Mouse (Mus musculus): ENCODE measurements around the gene Card9. TPM values are rescaled to one million over a fixed set of nuclear protein-coding genes. Genes with fewer than 3 reads are reported as not detected.
"Not testable (repeated sequence)": the region's sequence is repeated elsewhere in the genome, so short reads cannot be mapped to it uniquely, and the experiment has no call there.

Card9 gene
- total RNA-seq (2021): 1 to 10 TPM; 1.6 to 2.1 TPM

DNA sequence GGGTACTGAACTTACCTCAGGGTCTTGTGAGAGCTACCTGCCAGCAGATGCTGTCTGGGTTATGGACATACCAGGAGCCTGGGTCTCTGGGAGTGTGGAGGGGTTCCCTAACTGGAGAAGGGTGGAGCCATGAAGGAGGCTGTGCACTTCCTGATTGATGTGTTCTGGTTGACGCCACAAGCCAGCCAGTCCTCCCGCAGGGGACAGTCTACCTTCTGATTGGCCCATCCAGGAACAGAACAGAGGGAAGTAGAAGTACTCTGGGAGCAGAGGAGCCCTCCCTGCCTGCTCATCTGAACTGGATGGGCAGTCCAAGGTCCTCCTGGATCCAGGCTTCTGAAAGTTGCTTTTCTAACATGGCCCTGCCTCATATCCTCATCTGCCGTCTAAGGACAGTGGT lies at the start of gene Card9:
Gene Card9, minus strand, starts transcription at position 147 of the 400 bp plus-strand sequence.
- no peak for DNase-seq

DNA sequence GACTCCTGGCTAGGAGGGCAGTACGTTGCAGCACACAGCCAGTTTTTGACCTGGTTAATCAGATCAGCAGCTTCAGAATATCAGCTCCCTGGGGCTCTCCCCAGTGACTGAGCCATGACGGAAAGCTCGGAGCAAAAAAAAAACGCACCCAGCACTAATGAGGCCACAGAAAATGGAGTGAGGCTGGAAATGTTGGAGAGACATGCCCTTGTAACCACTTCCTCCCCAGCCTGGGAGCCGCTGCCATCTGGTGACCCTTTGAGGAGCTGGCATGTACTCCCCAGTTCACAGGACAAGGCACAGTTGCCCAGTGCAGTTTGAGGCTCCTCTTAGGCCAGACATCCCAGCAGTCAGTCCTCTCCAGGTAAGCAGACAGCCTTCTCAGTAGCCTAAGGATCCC lies 49.4 kb upstream of the Card9 start:
- DNase-seq: no peak

DNA sequence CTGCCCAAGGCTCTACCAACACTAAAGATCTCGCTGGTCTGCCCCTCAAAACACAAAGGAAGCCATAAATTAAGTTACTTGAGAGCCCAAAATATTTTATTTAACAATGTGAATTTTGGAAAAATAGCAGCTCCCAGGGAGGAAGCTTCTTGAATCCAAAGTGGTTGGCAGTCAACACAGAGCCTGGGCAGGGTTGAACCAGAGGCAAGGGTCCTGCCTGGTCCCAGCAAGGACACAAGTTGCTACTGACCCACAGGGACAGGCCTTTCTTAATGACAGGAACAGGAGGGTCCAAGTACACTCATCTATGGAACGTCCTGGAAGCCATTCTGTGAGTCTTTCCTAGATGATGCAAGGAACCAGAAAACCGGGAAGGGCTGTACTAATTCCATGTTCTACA lies 48.6 kb upstream of the Card9 start:
- DNase-seq: no peak

DNA sequence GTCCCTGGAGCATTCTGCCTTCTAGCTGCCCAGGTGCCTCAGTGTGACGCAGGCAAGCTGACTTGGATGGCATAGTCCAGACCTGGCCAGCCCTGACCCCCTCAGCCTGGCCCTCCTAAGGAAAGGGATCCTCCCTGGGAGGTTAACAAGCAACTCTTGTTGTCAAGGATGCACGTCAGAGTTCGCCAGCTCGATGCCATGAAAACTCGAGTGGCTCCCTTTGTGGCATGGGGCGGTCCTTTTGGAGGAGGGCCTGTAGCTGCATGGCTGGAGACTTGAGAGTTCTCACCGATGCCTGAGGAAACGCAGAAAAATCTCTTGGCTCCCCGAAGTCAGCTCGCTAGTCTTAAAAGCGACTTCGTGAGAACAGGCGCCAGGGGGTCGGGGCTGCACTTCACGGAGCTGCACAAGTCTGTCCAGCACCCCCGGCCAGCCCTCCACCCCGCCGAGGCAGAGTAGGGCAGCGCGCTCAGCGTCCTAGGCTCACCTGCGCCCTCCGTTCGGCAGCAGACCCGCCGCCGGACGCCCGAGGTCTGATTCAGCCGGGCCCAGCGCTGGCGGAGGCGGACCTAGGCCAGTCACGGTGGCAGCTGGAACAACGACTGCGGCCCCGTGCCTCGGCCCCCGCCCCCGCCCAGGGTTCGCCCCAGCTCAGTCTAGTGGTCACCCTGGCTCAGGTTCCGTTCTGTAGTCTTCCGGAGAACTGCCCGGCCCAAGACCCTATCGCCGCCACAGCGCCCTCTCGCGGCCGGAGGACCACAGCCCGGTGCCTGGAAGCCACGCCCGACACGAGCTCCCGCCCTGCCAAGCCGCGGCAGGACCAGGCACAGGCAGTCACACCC lies 48.0 kb upstream of the Card9 start, which contains the start of gene Inpp5e:
Gene Inpp5e, minus strand, starts transcription at position 689 of the 842 bp plus-strand sequence.
- DNase-seq: peak; percentile 95 to 97

DNA sequence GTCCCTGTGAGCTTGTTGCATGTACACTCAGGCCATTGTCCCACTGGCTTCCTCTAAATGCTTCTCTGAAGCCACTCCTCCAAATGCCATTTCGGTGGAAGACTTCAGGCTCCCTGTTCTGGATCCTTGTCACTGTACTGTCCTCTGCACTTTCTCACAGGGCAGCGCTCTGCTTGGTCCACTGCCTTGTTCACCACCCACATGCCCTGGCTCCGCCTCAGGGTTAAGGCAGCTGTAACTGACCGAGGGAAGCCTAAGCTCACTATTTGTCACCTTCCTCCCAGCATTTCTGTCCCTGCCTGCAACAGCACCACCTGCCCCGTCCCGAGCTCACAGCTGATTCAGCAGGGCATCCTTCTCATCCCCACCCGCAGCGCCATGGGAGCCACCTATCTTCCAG lies 42.6 kb upstream of the Card9 start:
- DNase-seq: no peak

DNA sequence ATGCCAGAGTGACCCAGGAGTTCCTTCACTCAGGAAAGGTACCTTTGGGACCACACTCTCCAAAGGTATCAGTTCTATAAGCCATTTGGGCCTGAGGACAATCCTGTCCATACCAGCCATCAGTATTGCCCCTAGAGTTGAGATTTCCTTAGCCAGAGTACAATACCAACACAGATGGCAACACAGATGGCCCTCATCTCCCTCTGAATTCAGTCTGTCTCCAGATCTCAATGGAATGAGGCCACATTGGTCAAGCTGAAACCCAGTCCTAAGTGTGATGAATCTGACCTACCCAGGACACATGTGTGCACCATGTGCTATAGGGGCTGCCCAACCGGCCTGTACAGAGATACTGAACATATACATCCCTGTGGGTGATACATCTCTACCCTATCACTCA lies 41.5 kb upstream of the Card9 start:
- no peak for DNase-seq

DNA sequence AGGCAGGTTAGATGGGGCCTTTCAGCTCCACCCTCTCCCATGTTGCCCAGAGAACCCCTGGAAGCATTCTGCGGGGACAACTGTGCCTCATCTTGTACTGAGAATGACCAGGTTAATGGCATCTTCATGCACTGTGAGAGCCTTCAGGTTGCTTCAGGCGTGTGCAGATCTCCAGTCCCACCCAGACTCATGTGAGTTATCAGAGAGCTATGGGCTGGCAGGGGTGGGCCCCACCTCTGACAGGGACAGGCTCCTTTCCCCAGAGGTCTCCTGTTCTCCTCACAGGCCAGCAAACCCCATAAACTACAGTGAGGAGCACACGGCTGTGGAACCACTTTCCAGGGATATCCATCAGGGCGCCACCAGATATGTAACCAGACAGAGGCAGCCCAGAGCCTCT lies 40.3 kb upstream of the Card9 start:
- DNase-seq: no peak

DNA sequence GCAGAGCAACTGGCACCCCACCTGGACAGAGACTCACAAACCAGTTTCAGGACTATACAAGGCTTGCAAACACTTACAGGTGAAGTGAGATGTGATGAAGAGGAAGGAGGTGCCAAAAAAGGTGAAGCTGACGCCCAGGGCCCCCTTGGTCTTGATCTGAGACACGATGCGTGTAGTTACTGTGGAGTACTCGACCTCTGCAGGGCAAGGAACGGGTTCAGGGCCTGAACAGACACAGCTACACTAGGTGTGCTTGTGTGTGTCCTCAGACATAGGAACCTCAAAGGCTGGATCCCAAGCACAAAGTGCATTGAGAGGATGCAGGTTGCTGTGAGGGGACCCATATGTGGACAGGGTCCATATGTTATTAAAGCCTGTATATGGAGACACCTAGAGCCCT lies 39.6 kb upstream of the Card9 start:
- DNase-seq: no peak

DNA sequence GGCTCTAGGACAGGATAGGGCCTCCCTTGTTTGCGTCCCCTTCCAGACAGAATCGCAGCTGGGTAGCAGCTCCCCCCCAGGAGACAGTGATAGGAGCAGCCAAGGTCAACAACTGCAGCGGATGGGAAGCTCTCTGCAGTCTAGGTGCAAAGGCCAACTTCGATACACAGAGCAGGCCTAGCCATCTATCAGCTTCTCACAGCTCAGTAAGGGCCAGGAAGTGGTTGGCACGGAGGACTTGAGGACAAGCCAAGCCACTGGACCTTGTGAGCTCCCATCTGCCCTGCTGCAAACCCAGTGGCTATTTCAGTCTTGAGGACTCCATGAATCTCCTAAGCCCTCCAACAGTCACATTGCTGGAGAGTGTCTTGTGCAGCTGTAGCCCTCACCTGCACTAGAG lies 38.9 kb upstream of the Card9 start:
- DNase-seq: no peak

DNA sequence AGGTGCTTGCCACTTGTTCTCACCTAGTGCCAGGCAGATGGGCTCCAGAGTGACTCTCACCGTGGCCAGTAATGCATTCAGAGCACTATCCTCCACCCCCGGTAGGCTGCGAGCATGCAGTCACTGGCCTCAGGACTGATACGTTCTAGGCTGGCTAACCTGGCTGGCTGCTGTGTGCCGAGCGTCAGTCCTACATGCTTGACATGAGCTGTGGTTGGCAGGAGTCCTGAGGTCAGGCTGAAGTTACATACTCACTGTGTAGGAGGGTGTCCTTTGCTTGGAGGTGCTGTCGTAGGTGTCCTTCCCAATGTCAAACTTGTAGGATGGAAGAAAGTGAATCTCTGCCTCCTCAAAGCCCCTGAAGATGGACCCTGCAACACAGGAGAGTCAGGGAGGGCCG lies 38.3 kb upstream of the Card9 start:
- DNase-seq: no peak

DNA sequence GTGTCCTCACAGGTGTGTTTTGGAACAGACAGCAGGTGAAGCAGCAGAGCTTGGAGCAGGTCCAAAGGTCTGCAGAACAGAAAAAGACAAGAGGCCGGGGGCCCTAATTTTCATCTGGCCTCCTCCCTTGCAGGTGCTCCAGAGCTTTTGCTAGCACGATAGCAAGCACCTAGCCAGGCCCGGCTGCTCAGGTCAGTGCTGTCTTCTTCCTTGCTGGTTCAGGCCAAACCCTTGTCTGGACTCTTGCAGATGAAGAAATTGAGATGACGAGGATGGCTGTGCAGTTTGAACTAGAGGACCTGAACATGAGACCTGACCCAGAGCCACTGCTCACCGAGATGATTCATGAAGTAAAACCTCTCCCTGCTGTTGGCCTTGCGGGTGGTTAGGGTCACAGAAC lies 30.9 kb upstream of the Card9 start:
- no peak for DNase-seq

DNA sequence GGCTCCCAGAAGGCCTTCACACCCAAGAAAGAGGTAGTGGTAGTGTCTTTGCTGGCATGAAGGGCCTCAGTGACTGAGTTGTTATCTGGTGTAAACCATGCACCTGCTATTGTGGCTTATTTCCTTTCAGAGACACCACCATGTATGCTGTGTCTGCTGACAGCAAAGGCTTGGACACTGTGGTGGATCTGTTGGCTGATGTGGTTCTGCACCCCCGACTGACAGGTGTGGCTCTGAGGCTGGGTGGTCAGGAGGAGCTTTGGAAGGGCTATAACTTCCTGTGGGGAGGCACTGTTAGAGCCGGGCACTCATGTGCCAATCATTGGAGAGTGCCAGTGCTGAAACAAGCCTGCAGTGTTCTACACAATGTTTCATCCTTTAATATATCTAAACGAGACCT lies 30.2 kb upstream of the Card9 start:
- DNase-seq: no peak

DNA sequence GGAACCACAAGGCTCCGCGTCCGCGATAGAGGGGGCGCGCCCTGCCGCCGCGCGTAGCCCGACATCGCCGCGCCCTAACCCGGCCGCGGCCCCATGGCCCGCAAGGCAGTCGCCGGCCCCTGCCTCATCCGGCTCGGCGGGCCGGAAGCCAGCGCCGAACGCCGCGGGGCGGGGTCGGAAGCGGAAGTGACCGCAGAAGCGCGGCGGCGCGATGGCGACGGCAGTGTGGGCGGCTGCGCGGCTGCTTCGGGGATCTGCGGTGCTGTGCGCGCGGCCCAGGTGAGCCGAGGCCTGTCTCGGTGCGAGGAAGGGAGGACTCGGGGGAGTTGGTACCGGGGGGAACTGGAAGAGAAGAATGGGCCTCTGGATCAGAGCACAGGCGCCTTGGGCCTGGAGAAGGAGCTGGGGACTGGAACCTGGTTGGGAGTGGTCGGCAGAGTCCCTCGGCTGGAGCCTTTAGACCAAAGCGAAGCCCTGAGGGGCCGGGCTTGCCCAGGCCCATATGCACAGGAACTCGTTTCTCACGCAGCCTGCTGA lies 28.5 kb upstream of the Card9 start, which contains the start of the genes Entr1 and Pmpca:
Gene Entr1, minus strand, starts transcription at position 163 of the 537 bp plus-strand sequence.
Gene Pmpca, plus strand, starts transcription at position 186 of the 537 bp plus-strand sequence.
- peak; percentile 85 to 87 for DNase-seq

DNA sequence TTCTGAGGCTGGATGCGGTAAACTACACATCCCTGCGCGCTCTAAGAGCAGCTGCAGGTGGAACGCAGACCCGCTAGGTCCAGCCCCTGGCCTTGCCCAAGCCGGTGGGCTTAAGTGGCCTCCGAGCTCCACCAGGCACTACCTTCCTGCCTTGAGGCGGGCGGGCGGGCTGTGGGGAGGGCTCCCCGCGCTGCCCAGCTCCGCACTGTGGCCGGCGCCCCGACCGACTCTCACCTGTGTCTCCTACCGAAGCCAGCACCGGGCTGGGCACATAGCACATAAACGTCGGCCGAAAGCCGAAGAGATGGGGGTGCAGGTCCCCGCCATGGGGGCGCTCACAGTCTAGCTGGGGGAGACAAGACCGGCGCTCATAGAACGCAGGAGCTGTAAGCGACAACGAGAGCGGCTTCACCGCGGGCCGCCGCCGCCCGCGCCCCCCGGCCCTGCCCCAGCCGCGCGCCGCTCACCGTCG lies 28.0 kb upstream of the Card9 start:
- DNase-seq: no peak

DNA sequence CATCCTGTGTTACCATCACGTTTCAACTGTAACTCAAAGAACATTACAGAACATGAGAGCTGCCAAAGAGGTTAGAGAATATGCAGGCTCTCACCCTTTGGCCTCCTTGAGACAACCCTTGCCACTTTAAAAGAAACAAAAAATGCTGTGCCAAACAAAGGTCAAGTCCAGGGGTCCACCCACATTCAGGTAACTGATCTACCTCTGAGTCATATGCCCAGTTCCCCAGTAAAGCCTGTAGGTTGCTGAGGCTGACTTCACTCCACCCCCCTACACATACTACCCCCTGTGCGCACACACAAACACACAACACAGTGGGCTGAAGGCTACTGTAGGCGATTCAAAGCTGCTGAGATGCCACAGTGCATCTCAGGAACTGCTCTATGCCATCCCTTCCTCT lies 27.0 kb upstream of the Card9 start:
- no peak for DNase-seq

DNA sequence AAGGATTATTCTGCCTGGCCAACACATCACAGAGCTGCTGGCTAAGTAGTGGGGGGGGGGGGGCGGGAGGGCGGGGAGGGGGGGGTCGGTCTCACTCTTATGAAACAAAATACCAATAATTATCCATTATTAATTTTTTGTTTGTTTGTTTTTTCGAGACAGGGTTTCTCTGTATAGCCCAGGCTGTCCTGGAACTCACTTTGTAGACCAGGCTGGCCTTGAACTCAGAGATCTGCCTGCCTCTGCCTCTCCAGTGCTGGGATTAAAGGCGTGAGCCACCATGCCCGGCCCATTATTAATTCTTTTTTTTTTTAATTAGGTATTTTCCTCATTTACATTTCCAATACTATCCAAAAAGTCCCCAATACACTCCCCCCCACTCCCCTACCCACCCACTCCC lies 20.2 kb upstream of the Card9 start:
- not testable (repeated sequence) for DNase-seq

DNA sequence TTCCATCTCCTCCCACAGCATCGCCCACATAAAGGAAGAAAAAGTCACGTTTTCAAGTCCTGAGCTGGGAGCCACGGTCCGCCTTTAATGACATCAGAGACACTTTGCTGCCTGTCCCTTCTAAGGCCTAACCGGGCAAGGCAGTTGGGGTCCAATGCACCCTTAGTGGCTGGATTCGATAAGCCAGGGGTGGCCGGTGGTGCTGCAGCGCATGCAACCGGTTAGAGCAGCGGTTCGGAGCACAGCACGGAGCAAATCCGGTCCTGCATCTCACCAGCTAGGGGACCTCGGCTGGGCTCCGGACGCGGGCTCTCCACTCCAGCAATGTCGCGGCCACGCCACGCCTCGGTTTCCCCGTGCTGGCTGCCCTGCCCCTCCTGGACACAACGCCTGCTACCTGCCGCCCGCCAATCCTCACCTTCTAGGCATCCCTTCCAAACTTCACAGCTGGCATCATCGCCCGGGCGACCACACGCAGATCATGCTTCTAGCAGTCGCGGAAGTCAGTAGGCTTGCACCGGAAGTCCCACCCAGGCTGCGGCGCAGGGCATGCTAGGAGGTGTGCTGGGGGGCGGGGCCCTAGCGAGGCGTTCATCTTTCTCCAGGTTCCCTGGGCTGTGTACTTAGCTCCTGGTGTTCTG lies 19.5 kb upstream of the Card9 start, which contains the start of gene Snapc4:
Gene Snapc4, minus strand, starts transcription at position 523 of the 641 bp plus-strand sequence.
- DNase-seq: peak; percentile 80 to 83

DNA sequence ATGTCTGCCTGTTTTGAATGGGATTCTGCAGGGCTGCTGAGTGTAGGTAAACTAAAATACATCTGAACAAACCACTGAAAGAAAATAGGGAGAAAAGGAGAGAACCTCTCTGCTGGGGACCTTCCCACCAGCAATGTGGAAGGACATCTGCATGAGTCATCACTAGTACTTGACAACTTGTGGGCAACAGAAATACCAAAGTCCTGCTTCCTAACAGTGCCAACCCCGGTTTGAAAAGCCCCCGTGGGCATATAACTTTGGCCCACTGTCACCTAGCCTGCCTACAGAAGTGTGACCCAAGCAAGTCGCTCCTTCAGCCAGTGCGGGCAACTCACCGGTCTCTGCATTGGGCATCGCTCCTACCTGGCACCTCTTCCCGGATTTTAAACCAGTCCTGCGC lies 11.7 kb upstream of the Card9 start:
- DNase-seq: no peak

DNA sequence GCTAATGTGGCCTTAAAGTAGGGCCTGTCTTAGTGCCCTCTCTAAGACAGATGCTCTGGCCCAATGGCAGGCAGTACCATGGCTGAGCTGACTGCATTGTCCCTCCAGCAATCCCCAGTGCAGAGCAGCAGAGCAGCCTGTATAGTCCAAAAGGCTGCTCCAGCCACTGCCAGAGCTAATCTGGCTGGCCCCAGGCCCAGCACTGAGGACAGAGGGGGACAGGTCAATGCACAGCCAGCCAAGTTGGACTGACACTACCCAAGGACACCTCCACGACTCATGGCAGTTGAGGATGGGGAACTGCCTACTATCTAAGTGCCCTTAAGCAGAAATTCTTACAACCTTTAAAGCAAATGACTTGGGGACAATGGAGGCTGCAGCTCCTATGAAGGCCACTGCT lies 7.9 kb upstream of the Card9 start:
- DNase-seq: no peak

DNA sequence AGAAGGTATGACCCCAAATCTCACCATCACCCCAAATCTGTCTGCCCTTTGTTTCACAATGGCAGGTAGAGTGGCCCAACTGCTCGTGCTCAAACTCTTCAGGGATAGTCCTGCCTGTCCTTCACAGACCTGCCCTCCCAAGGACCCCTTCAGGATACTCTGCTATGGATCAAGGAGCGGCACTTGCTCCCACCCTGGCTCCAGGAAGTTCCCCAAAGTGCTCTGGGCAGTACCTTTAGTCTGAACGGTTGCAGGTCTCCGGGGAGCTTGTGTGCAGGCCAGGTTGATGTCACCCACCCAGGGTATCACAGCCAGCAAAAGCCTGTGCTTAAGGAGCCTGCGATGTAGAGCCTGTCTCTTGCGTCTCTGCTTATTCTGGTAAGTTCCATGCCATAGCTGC lies 7.2 kb upstream of the Card9 start:
- no peak for DNase-seq

DNA sequence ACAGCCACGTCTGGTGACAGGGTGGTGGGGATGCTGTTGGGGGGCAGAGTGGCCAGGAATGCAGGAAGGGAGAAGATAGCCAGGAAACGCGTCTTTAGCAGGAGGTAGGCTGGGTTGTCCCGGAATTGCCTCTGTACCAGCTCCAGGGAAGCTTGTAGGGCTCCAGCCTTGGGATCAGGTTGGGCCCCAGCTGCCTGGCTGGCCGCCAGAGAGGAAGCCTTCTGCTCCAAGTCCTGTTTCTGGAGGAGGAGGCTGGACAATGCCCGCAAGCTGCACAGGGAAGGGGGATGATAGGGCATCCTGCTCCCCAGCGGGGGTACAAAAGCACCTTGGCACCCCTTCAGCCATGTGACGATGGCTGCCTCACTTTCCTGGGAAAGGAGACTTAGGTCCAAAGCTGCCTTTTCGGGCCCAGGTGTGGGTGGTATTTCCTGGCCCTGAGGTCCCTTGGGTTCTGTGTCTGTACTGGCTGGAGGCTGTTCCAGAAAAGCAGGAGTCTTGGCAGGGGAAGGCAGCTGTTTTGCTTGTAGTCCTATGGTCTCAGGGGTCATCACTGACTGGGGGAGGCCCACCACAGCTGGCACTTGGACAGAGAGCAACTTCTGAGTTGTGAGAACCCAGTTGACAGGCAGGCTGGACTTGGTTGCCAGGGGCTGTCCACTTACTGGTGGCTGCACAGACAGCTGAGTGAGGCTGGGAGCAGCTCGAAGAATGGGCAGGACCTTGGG lies 4.2 kb upstream of the Card9 start:
- no peak for DNase-seq

DNA sequence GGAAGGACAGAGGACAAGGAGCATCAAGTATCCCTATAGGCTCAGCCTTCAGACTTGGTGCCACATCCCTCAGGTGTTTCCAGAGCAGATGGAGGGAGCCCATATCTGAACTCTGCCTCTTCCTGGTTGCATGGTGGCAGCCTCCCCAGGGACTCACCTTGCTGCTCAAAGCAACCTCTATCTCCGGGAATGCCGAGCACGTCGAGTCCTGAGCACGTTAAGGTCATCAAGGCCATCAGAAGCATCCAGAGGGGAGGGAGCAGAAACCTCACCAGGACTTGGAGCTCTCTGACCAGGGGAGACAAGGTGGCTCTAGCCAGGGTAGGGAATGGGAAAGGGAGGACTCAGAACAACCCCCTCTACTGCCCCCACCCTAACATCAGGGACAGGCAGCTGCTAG lies 2.8 kb upstream of the Card9 start:
- DNase-seq: no peak

DNA sequence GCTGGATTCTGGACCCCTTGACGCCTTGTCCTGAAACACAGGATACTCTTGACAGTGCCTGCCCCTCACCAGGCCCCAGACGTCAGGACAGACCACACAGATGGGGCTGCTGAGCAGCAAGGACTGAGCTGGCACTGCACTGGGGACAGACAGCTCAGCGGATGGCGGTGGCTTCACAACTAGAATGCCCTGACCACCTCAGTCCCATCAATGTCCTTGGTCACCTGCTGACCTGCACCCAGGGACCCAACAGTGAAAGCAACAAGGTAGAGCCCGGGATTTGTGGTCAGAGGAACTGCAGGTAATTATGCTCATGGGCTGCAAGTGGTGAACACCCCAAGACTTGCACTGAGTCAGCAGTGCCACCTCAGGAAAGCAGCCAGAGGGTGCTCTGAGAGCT lies 2.3 kb upstream of the Card9 start:
- DNase-seq: no peak
